Comparison of ENCODE assay signal across 8 mouse cellular contexts in the genomic region with DNA sequence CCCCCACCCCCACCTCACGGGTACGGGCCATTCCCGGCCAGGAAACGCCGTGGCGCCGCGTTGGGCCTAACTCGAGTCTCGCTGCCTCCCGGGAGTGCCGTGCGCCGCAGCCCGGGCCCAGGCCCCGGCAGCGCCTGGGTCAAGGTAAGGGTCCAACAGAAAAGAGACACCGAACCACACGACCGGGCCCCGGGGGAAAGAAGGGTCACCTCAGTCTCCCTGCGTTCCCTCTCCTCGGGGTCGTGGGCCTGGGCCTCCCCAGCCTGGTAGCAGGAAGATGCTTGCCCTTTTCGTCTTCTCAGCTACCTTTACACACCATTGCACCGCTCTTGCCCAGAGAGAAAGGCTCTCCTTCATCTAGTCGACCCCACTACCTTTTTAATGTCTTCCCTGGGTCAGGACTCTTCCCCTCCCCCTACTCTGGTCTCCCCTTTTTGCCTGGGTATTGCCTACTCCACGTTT. TPM values are rescaled to one million over a fixed set of nuclear protein-coding genes. Genes with fewer than 3 reads are reported as not detected.
A peak's percentile ranks its signal among the peaks of the same experiment; 100 is the strongest.
DNase-seq lines count a peak whose midpoint lies in the region; ATAC-seq and TF ChIP-seq lines count a peak whose summit lies in the region.

No protein-coding gene starts in this region.

- peak overlapping the region; percentile 99 for H3K9ac ChIP-seq in heart, adult 2 months (ENCODE audit: low read depth, low read length)
- peak overlapping the region; percentile 98 for H3K9ac ChIP-seq in CH12.LX (ENCODE audit: insufficient read depth, low read depth)
- peak overlapping the region; percentile 94 for H3K9ac ChIP-seq in forebrain, embryonic 13.5 days
- H3K9ac ChIP-seq in liver, embryonic 16.5 days (ENCODE audit: low read depth, low read length), result peak overlapping the region; percentile 98

- DNase-seq in heart, adult 2 months, result no peak
- DNase-seq in heart, postnatal 36 days, result no peak
- peak; percentile 43 for DNase-seq in CH12.LX (ENCODE audit: extremely low read depth)
- DNase-seq in B cell, adult 2 months, result no peak
- no peak for DNase-seq in thymus, postnatal 10 days (ENCODE audit: low spot score in 2 of 2)
- no peak for DNase-seq in right cerebral cortex, postnatal 25 days

- intact Hi-C loops in heart, adult 2 months (cut with DNase I), result loop anchor here (2.0 kb wide), 1 partner anchor 21 kb away; no protein-coding TSS in a partner anchor
- intact Hi-C loops in heart, postnatal 36 days (cut with DNase I), result loop anchor here (1.0 to 5.0 kb wide), 3 partner anchors 22 to 230 kb away; a partner anchor contains a TSS

- TF ChIP-seq EP300 in heart, adult 2 months (IDR thresholded peaks at IDR 0.05; ENCODE audit: insufficient read depth, low read depth, low read length), result no peak
- no peak; the same call in 1 of the 2 replicates for TF ChIP-seq EP300 in CH12.LX (IDR thresholded peaks at IDR 0.05; ENCODE audit: low read length)

- no peak for TF ChIP-seq RAD21 in CH12.LX (IDR thresholded peaks at IDR 0.05; ENCODE audit: low read depth, low read length)

- H3K4me3 ChIP-seq in heart, adult 2 months, result peak overlapping the region; percentile 97
- peak overlapping the region; percentile 85 to 90 (median 87) for H3K4me3 ChIP-seq in CH12.LX (replicated peaks in 1 of 3; ENCODE audit: low read depth in 2 of 3, low read length in 2 of 3, poor library complexity in 1 of 3)
- peak overlapping the region; percentile 73 for H3K4me3 ChIP-seq in forebrain, embryonic 13.5 days
- peak overlapping the region; percentile 90 for H3K4me3 ChIP-seq in liver, embryonic 16.5 days (ENCODE audit: low read depth, low read length)

- H3K4me2 ChIP-seq in CH12.LX (ENCODE audit: insufficient read depth, low read depth, poor library complexity, severe bottlenecking), result 0 out of 2 replicates have a peak overlapping the region, but pooled peaks have one; percentile 11
- H3K4me2 ChIP-seq in forebrain, embryonic 13.5 days, result peak overlapping the region; percentile 93
- H3K4me2 ChIP-seq in liver, embryonic 16.5 days (ENCODE audit: low read depth, low read length), result peak overlapping the region; percentile 56

- dilution Hi-C loops in CH12.LX (cut with MboI; ENCODE audit: extremely low pct_ligation_motif_present, extremely low pct_unique_long_range_greater_than_20kb, low sequenced_read_pairs), result no loop called here

- under 1% methylated on average over 28 of the region's 28 CpGs for WGBS in heart, adult 2 months
- under 1% methylated on average over 25 of the region's 28 CpGs for WGBS in forebrain, embryonic 13.5 days
- WGBS in liver, embryonic 16.5 days (ENCODE audit: insufficient replicate concordance), result 0% methylated on average over 28 of the region's 28 CpGs

- no peak for TF ChIP-seq CTCF in heart, adult 2 months (IDR thresholded peaks at IDR 0.05)
- TF ChIP-seq CTCF in CH12.LX (conservative IDR thresholded peaks at IDR 0.05 in 1 of 2, IDR thresholded peaks at IDR 0.05 in 1 of 2; ENCODE audit: low read depth in 2 of 2, low read length in 2 of 2), result no peak

- no peak for TF ChIP-seq POLR2A in heart, adult 2 months (IDR thresholded peaks at IDR 0.05; ENCODE audit: insufficient read depth, low read depth, low read length)
- no peak for TF ChIP-seq POLR2A in CH12.LX (IDR thresholded peaks at IDR 0.05; ENCODE audit: low read depth, low read length)

- H3K9me3 ChIP-seq in CH12.LX (replicated peaks; ENCODE audit: low read length), result no peaks in the 10 kb centered on the region
- no peaks in the 10 kb centered on the region for H3K9me3 ChIP-seq in forebrain, embryonic 13.5 days (replicated peaks)
- no peaks in the 10 kb centered on the region for H3K9me3 ChIP-seq in liver, embryonic 16.5 days (replicated peaks; ENCODE audit: control insufficient read depth, low read length)

- H3K27me3 ChIP-seq in heart, adult 2 months (ENCODE audit: control insufficient read depth, insufficient read depth, low read length), result no peaks in the 10 kb centered on the region
- H3K27me3 ChIP-seq in CH12.LX (replicated peaks), result no peaks in the 10 kb centered on the region
- H3K27me3 ChIP-seq in forebrain, embryonic 13.5 days, result no peaks in the 10 kb centered on the region
- H3K27me3 ChIP-seq in liver, embryonic 16.5 days (ENCODE audit: control insufficient read depth, insufficient read depth, low read depth, low read length), result no peaks in the 10 kb centered on the region

- in situ Hi-C loops in CH12.LX (cut with MboI; ENCODE audit: low pct_ligation_motif_present, low pct_unique_long_range_greater_than_20kb, low sequenced_read_pairs), result loop anchor here (5.0 kb wide), 1 partner anchor 35 kb away; no protein-coding TSS in a partner anchor

- peaks cover 43% of the 10 kb centered on the region for H3K36me3 ChIP-seq in heart, adult 2 months (ENCODE audit: control insufficient read depth, insufficient read depth, low read length)
- H3K36me3 ChIP-seq in CH12.LX (replicated peaks in 1 of 2; ENCODE audit: control insufficient read depth in 1 of 2, insufficient read depth in 1 of 2, low read length in 1 of 2), result peaks cover 2 to 9% of the 10 kb centered on the region in 2 experiments
- no peaks in the 10 kb centered on the region for H3K36me3 ChIP-seq in forebrain, embryonic 13.5 days (ENCODE audit: poor library complexity, severe bottlenecking)
- no peaks in the 10 kb centered on the region for H3K36me3 ChIP-seq in liver, embryonic 16.5 days (ENCODE audit: control insufficient read depth, insufficient read depth)

- H3K79me2 ChIP-seq in heart, adult 2 months (replicated peaks; ENCODE audit: control insufficient read depth, insufficient read depth, low read length), result peaks cover 5% of the 10 kb centered on the region
- peaks cover 72% of the 10 kb centered on the region for H3K79me2 ChIP-seq in CH12.LX (replicated peaks; ENCODE audit: control insufficient read depth, extremely low read depth, insufficient read depth, poor library complexity, severe bottlenecking)

- H3K27ac ChIP-seq in heart, adult 2 months, result peak overlapping the region; percentile 100
- H3K27ac ChIP-seq in CH12.LX (ENCODE audit: insufficient read depth, low read depth), result peak overlapping the region; percentile 97
- H3K27ac ChIP-seq in forebrain, embryonic 13.5 days, result peak overlapping the region; percentile 99
- peak overlapping the region; percentile 100 for H3K27ac ChIP-seq in liver, embryonic 16.5 days (ENCODE audit: low read length)

- H3K4me1 ChIP-seq in heart, adult 2 months (ENCODE audit: control insufficient read depth, insufficient read depth, low read length), result peaks cover 13% of the 10 kb centered on the region
- peaks cover 0 to 29% of the 10 kb centered on the region in 2 experiments; a peak in 3 of 4 replicates for H3K4me1 ChIP-seq in CH12.LX (ENCODE audit: control insufficient read depth in 1 of 2, insufficient read depth in 2 of 2)
- peaks cover 61% of the 10 kb centered on the region for H3K4me1 ChIP-seq in forebrain, embryonic 13.5 days
- peaks cover 30% of the 10 kb centered on the region for H3K4me1 ChIP-seq in liver, embryonic 16.5 days (ENCODE audit: control insufficient read depth, low read depth, low read length)

- no peak for ATAC-seq in forebrain, embryonic 13.5 days
- ATAC-seq in liver, embryonic 16.5 days (ENCODE audit: low read depth), result no peak

TF ChIP-seq in CH12.LX, 34 proteins besides CTCF, POLR2A, EP300 and RAD21 (continues in another document):
- TF ChIP-seq PAX5 (IDR thresholded peaks at IDR 0.05; ENCODE audit: low read length) (no peak), RCOR1 (conservative IDR thresholded peaks at IDR 0.05; ENCODE audit: low read depth, low read length) (no peak), IRF4 (IDR thresholded peaks at IDR 0.05; ENCODE audit: low read depth, low read length) (no peak), JUN (IDR thresholded peaks at IDR 0.05; ENCODE audit: insufficient read depth, low read depth, low read length) (no peak), SMC3 (IDR thresholded peaks at IDR 0.05; ENCODE audit: low read depth, low read length) (no peak), KAT2A (IDR thresholded peaks at IDR 0.05; ENCODE audit: insufficient replicate concordance, low read length) (no peak), ZKSCAN1 (IDR thresholded peaks at IDR 0.05; ENCODE audit: borderline replicate concordance, low read depth, low read length) (no peak), UBTF (IDR thresholded peaks at IDR 0.05; ENCODE audit: low read depth, low read length) (peak; percentile 99), E2F4 (IDR thresholded peaks at IDR 0.05; ENCODE audit: insufficient replicate concordance, low read depth, low read length) (0 out of 2 replicates have a peak, but pooled peaks have one; percentile 12), ELF1 (IDR thresholded peaks at IDR 0.05; ENCODE audit: low read depth, low read length) (0 out of 2 replicates have a peak, but pooled peaks have one; percentile 30), TCF12 (IDR thresholded peaks at IDR 0.05; ENCODE audit: low read depth, low read length) (peak; percentile 33; the same call in 1 of the 2 replicates), MAZ (IDR thresholded peaks at IDR 0.05; ENCODE audit: low read depth, low read length) (no peak), GABPA (IDR thresholded peaks at IDR 0.05; ENCODE audit: insufficient replicate concordance, low read depth, low read length) (no peak), ETS1 (conservative IDR thresholded peaks at IDR 0.05; ENCODE audit: low read depth, low read length) (no peak), JUND (conservative IDR thresholded peaks at IDR 0.05; ENCODE audit: low read depth, low read length) (no peak), MAX (IDR thresholded peaks at IDR 0.05; ENCODE audit: low read length) (peak; percentile 35; the same call in 1 of the 2 replicates), MAFK (IDR thresholded peaks at IDR 0.05; ENCODE audit: insufficient replicate concordance, low read length) (no peak)

RNA-seq across cellular contexts. Expression of a gene that starts 0.4 kb away (rescaled TPM):
- 10 to 100 TPM; 31.1 to 33.5 TPM for total RNA-seq in heart, adult 2 months (2021)
- 14.6 and 21.3 TPM in 2 replicates for polyA plus RNA-seq in heart, adult 2 months (2012; rRNA removed)
- total RNA-seq in heart, postnatal 36 days (2021), result 10 to 100 TPM; 34.3 to 42.0 TPM
- total RNA-seq in CH12.LX (2012; rRNA removed) (56.8 and 57.7 TPM in 2 replicates), CH12.LX (2014; rRNA removed) (59.6 and 67.4 TPM in 2 replicates)
- 72.1 and 80.4 TPM in 2 replicates for polyA plus RNA-seq in CH12.LX (2012; ENCODE audit: insufficient read length, low read depth)
- polyA plus RNA-seq in forebrain, embryonic 13.5 days (2015; fragmentation: Nextera tagmentation; extraction: Ambion mirVana), result 56.9 and 63.3 TPM in 2 replicates
- 18.4 and 20.1 TPM in 2 replicates for polyA plus RNA-seq in liver, embryonic 16.5 days (2015; fragmentation: Nextera tagmentation; extraction: Ambion mirVana)

RNA-seq across cellular contexts. Expression of a gene that starts 31.6 kb away (rescaled TPM):
- 10 to 100 TPM; 17.5 to 19.9 TPM for total RNA-seq in heart, adult 2 months (2021)
- polyA plus RNA-seq in heart, adult 2 months (2012; rRNA removed), result 5.0 and 13.1 TPM in 2 replicates
- total RNA-seq in heart, postnatal 36 days (2021), result 10 to 100 TPM; 17.1 to 18.8 TPM
- total RNA-seq in CH12.LX (2012; rRNA removed), result 37.1 and 43.4 TPM in 2 replicates
- 78.1 and 89.0 TPM in 2 replicates for total RNA-seq in CH12.LX (2014; rRNA removed)
- 66.2 and 69.3 TPM in 2 replicates for polyA plus RNA-seq in CH12.LX (2012; ENCODE audit: insufficient read length, low read depth)
- 62.9 and 63.2 TPM in 2 replicates for polyA plus RNA-seq in forebrain, embryonic 13.5 days (2015; fragmentation: Nextera tagmentation; extraction: Ambion mirVana)
- 29.5 and 30.0 TPM in 2 replicates for polyA plus RNA-seq in liver, embryonic 16.5 days (2015; fragmentation: Nextera tagmentation; extraction: Ambion mirVana)

Comparison
In these comparisons a context has a peak if more than half of its experiments do, and no peak if none do; other contexts are left out.
1. H3K4me2 ChIP-seq: peak in every context shown above with its lines; median percentile 93 in forebrain, embryonic 13.5 days; 56 in liver, embryonic 16.5 days; 11 in CH12.LX.